Mouse (Mus musculus): ENCODE results near the gene Uncx.

Gene Uncx

DNA sequence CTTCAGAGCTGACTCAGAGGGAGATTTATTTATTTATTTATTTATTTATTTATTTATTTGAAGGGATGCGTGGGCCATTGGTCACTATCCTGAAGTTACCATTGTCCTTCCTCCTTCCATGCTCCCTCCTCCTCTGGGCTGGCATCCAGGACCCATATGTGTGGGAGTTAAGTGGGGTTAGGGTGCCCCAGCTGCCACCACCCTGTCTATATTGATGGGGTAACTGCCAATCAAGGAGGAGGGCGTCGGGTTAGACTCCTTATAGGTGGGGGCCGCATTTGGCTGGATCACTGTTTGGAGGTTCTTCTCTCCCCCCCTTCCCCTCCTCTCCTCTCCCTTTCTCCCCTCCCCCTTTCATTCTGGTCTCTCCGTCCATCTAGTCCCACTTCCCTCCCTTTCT is 738 bp upstream of the Uncx start:
- DNase-seq (ENCODE audit: low spot score) = no peak

DNA sequence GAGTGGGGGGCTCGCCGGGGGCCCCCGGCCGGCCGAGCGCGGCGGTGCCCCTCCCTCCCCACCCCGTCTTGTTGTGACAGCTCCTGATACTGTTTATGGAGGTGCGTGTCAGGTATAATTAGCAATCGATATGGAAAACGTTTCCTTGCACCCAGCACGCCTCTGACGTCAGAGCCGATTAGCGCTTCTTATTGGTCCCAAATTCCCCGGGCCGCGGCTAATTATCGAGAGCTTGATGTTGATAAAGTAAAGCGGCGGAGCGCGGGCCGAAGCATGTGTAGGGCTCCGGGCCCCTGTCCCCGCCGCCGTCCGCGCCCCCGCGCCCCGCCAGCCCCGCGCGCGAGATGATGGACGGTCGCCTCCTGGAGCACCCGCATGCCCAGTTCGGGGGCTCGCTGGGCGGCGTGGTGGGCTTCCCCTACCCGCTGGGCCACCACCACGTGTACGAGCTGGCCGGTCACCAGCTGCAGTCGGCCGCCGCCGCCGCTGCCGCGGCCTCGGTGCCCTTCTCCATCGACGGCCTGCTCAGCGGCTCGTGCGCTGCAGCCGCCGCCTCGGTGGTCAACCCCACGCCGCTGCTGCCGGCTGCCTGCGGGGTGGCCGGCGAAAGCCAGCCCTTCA is 466 bp downstream of the Uncx start:
- DNase-seq (ENCODE audit: low spot score) = no peak

DNA sequence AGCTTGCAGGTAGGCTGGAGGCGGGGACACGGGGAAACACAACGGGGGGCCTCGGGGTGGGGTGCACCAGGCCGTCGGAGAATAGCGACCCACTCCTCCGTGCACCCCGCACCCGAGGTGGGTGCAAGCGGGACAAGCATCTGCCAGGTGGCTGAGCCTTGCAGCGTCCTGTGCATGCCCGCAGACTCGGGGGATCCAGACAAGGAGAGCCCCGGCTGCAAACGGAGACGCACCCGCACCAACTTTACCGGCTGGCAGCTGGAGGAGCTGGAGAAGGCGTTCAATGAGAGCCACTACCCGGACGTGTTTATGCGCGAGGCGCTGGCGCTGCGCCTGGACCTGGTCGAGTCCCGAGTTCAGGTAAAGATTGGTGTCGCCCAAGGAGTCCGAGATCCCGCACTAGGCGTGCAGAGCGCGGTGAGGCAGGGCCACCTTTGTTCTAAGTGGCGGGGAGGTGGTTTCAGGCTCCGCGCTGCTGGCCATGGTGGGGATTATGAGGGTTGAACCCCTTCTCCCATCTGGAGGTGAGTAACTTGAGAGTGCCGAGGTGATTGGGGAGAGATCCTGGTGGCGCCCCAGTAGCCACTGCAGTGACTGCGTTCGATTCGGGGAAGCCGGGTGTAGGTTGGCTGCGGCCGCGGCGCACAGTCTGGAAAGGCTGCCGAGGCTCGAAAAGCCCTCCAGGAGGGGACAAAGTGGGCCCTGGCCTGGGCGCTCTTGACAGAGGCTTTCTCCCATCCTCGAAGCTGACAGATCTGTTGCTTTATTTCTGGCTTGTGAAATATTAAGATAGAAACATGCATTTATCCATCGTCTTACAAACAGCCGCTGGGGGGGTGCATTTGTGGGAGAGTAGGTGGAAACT is 1.2 kb downstream of the Uncx start:
- DNase-seq (ENCODE audit: low spot score) = no peak

DNA sequence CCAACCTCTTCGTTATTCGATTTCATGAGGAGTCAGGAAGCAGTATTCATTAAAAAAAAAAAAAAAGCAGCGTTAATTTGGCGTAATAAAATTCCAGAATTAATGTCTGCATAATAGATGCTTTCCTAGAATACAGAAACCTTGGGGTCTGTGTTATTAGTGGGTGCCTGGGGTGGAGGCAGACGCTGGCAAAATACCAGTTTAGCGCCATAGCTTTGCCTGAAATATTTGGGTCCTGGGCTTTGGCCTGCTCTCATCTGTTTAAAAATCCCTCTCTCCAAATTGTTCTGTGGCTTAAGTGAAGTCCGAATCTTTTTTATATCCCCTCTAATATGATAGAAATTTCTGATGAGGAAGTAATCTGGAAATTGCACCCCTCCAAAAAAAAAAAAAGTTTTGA is 1.9 kb downstream of the Uncx start:
- no peak for DNase-seq (ENCODE audit: low spot score)

DNA sequence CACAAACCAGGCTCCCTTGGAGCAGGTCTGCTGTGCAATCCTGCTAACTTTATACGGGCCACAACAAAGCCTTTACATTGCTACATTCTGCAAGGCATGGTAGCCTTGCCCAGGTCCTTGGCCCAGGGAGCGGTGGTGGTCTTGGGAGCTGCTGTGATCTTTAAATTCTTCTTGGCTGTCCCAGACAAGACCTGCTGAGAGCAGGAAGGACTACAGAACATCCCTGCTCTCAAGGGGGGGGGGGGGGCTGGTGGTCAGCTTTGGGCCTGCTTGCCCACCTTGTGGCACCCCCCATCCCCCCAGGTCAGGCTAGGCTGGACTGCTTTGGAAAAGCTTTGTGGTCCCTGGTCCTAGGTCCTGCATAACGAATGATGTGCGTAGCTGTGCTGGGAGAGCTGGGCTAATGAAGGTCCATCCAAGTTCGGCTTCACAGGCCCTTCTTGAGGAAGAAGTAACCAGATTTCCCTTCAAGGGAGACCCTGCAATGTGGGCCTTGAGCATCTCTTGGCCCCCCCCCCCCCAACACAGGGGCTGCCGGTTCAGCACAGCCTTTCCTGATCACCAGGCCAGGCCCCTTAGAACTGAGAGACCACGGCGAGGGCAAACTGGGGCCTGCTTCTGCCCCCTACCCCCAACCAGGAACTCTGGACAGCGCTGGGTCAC is 2.5 kb downstream of the Uncx start:
- no peak for DNase-seq (ENCODE audit: low spot score)

DNA sequence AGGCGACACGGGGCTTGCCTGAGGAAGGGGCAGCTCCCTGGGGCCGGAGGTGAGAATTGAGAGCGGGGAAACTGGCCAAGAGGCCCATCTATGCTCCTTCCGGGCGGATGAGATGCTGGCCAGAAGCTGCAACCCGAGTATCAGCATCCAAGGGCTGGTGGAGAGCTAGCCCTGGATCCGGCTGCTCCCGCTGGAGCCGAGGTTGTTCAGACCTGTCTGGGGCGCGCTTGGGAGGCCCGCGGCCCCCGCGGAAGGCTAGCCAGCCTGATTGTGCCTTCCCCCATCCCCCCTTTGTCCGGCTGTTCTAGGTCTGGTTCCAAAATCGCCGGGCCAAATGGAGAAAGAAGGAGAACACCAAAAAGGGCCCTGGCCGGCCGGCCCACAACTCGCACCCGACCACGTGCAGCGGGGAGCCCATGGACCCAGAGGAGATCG is 3.1 kb downstream of the Uncx start:
- DNase-seq (ENCODE audit: low spot score) = no peak

DNA sequence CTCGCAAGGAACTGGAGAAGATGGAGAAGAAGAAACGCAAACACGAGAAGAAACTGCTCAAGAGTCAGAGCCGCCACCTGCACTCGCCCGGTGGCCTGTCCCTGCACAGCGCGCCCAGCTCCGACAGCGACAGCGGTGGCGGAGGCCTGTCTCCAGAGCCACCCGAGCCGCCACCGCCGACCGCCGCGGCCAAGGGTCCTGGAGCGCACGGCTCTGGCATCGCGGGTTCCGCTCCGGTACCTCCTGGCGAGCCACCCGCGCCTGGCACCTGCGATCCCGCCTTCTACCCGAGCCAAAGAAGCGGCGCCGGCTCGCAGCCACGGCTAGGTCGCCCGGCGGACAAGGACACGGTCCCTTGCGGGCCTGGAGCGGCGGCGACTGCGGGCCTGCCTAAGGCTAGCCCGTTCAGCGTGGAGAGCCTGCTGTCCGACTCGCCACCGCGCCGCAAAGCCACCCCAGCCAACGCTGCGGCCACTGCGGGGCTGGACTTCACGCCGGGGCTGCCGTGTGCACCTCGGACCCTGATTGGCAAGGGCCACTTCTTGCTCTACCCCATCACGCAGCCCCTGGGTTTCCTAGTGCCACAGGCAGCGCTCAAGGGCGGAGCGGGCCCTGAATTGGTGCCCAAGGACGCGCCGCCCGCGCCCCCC is 3.6 kb downstream of the Uncx start:
- DNase-seq (ENCODE audit: low spot score) = no peak

DNA sequence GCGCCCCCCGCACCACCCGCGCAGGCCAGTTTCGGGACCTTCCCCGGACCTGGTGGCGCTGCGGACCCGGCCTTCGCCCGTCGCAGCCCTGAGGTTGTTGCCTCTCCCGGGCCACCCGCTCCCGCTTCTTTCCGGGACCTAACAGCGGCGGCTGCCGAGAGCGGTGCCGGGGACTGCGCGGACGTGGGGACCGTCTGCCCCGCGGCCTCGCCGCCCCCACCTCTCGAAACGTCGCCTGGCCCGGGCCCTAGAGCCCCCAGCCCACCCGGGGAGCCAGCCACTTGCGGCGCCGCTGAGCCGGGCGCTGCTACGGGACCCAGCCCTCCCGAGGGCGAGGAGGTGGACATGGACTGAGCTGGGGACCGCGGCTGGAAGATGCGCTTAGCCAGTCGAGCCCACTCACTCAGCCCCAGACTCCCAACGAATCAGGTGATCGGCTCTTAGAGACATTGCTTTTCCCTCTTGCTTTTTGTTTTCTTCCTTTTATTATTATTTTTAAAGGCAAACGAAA is 4.2 kb downstream of the Uncx start:
- no peak for DNase-seq (ENCODE audit: low spot score)

DNA sequence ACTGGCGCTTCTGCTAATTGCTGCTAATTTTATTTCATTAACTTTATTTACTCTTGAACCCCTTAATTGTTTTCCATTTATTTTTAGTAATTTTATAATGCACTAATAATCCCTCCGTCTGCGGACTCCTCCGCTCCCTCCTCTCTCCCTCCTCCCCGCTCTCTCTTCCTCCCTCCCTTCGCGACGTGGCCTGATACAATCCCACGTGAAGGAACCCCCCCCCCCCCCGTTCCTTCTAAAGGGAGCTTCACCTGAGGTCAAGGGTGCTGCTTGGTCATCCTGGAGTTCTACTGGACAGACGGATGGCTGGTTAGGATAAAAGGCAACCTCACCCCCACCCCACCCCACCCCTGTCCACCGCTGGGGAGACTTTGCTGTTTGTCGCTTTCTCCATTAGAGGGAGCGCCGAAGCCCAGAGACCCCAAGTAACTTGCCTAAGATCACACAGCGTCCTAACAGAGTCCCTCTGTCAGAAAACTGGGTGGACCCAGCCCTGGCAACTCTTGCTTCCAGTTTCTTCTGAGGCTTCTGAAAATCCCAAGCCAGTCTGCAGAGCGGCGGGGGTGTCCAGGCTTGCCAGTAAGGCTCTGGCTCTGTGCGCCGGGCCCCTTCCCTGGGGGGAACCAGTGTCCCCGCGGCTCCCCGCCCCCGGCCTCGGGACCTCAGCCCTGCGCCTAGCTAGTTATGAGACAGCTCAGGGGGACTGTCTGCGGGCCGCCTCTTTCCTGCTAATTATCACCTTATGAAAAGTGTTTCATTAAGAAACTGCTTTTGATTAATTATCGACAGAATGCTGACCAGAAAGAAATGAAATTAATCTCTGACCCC is 10.4 kb downstream of the Uncx start:
- no peak for DNase-seq (ENCODE audit: low spot score)

DNA sequence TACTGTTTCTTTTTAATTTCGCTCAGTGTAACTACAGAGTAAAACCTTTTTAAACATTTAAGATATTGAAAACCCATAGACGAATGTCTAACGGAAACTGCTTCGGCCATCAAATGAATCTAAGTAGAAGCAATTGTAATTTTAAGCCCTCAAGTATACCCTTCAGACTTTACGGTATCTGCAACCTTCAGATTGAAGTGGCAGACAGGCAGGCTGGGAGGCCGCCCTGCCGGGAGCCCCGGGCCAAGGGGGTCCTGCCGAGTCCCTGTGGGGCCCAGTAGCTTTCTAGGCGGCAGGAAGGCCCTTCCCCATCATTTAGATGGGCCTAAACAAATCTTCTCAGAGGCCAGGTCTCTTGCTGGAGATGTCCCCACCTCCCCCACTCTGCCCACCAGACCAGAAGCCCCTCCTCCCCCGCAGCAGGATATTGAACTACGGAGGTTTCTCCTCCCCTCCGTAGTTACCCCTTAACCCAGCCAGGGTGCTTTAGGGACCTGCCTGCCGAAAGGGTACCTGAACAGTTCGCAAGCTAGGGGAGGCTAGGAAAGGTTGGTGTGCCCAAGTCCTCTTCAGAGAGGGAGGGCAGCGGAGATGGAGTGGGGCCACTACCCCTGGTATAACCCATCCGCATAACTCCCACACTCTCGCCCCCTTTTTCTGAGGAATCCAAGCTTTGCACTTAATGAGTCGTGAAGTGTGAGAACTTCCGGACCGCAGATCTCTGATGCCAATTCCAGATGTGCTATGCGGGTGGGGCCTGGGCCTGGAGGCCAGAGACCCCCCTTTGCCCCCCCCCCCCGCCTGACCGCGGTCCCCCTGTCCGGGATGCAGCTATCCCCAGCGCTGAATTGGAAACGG is 11.4 kb downstream of the Uncx start:
- no peak for DNase-seq (ENCODE audit: low spot score)

DNA sequence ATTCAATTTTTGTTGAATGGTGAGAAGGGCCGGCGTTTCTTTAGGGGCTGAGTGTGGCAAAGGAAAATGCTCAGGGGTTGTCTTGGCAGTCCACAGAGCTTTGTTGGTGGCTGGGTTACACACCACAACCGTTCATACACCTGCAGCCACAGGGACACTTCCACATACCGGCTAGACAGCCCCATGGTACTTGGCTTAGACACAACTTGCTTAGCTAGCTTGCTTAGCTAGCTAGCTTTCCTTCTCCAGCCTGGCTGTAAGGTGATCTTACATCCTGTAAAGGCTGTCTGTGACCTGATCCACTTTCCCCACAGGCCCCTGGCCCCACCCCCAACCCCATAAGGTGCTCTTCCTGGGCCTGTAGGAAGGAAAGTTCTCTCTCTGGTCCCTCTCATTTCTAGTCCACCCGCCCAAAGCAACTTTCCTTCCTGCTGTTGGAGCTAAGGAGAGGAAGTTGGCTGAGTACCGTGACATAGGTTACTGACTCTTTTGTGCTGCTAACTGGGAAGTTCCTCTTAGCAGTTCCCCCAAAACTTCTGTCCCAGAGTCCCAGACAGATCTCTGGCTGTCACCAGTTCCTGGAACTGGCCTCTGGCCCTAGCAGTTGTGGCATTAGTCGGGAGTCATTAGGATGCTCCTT is 12.3 kb downstream of the Uncx start:
- DNase-seq (ENCODE audit: low spot score) = no peak

DNA sequence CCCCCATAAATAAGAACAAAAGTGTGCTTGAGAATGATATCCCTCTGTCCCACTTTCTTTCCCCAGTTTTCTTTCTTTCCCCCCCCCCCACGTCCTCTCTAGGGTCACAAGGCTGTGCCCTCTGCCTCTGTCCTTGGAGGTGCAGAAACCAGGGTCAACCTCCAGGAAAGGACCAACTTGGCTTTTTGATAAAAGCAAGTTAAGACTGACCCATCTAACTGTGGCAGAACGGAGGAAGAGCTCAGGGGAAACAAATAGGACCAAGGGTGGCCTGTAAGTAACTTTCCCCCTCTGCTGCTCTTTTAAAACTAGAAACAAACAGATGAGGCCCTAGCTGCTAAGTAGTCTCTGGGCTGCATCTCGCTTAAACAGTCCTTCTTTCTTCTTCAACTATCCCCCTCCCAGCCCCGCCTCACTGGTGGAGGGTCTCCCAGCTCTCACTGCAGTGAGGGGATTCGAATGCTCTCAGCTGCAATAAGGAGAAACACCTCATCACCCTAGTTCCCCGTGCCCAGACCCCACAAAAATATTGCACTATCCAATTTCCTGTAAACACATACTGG is 12.9 kb downstream of the Uncx start:
- no peak for DNase-seq (ENCODE audit: low spot score)

DNA sequence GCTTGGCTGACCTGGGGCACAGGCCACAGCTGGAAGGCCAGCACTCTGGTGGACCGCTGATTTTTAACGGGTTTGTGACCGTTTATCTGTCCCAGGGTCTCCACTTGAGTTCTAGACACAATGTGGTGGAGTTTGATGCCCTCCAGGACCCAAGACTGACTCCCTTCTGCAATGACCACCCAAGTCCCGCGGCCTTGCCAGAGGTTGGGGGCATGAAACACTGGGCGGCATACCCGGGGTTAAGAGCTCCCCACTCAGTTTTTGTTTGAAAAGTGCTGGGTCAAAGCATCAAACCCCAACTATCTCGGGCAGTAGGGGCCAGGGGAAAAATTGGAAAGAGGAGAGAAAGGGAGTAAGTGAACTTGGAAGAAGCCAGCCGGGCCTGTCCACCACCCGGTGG is 13.8 kb downstream of the Uncx start:
- no peak for DNase-seq (ENCODE audit: low spot score)

DNA sequence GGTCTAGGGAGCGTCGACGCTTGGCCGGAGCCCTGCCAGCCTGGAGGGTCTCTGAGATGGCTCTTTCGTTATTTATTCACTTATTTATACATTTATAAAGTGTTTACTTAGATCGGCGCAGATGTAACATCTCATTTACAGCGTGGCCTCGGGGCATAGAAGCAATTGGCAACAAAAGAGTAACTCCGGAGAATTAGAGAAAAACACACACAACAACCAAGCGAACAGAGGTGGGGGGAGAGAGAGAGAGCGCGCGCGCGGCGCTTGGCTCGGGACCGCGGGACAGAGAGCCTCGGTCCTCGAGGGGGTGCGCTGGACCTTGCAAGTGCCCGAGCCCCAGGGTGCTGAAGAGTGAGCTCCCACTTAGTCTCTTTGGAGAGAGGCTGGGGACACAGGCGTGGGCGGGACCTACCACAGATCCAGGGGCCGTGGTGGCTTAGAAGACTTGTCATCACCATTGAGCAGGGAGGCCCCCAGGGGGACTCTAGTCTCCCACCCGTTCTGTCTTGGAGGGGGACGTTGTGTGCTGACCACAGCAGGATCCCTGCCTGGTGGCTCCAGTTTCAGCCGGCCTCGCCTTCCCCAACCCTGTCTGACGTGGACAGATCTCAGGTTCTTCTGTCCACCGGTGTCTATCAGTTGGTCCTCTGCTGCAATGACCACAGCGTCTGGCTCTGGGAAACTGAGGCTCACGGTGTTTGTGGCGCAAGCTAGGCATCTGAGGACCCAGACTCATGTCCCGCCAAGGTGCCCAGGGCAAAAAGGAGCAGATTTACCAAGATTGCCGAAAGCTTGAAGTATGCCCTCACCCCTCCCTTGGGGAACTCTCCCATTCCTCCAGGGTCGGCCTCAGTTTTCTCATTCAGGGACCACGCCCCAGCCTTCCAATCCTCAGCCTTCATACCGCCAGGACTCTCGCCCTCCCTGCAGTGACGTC is 14.5 kb downstream of the Uncx start:
- DNase-seq (ENCODE audit: low spot score) = no peak

DNA sequence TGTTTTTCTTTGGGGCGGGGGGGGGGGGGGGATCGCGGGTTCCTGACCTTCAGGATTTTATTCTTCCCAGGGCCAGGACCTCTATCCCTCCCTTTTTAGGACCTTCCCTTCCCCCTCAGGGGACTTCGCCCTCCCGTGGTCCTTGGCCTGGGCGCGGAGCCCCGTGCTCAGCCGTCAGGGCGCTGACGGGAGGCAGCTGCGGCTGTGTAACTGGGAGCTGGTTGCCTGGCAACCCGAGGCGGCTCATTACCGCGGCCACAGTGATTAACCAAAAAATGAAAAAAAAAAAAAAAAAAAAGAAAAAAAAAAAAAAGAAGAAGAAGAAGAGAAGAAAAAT is 15.1 kb downstream of the Uncx start:
- DNase-seq (ENCODE audit: low spot score) = no peak

DNA sequence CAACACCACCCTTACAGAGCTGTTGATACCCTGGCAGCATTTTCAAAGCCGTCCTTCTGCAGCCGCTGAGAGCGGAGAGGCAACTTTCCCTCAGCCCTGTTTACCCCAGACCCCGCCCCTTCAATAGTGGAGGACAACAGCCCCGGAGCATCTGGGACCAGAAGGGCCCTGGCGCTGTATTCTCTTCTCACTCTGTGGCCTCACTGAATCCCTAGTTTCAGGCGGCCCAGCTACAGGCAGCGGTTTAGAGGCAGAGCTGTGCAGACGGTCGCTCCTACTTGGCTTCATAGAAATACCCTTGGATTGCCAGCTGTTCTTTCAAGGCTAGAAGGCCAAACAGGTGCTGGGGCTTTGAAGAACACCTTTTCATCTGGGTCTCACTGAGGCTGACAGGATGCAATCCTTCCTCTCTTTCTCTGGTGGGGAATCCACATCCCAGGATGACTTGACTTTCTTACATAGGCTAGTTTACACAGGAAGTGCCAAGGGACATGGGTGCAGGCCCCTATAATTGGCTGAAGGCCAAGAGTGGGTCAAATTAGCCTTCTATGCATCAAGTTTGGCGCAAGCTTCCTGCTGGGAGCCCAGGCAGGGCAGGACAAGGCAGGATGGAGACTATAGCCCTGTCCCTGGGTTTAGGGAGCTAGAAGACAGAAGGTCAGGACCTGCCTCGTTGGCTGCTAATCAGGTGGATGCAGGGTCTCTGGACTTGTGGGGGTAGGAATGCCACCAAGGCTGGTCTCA is 15.8 kb downstream of the Uncx start:
- DNase-seq (ENCODE audit: low spot score) = no peak

DNA sequence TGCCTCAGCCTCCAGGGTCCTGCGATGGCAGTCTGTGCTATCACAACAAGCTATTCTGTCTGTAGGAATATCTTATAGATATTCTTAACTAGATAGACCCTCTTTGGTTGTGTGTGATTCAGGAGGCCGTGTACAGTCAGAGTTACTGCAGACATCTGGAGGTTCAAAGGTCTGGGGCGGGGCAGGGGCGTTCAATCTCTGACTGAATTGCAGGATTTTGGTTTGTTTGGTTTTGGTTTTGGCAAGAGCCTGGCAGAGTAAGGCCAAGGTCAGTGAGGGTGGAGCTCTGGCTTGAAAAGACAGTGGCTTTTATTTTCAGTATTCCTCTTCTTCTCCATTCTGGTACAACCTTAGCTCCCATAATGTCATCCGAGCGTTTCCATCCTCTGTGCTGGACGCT is 16.5 kb downstream of the Uncx start:
- DNase-seq (ENCODE audit: low spot score) = no peak

DNA sequence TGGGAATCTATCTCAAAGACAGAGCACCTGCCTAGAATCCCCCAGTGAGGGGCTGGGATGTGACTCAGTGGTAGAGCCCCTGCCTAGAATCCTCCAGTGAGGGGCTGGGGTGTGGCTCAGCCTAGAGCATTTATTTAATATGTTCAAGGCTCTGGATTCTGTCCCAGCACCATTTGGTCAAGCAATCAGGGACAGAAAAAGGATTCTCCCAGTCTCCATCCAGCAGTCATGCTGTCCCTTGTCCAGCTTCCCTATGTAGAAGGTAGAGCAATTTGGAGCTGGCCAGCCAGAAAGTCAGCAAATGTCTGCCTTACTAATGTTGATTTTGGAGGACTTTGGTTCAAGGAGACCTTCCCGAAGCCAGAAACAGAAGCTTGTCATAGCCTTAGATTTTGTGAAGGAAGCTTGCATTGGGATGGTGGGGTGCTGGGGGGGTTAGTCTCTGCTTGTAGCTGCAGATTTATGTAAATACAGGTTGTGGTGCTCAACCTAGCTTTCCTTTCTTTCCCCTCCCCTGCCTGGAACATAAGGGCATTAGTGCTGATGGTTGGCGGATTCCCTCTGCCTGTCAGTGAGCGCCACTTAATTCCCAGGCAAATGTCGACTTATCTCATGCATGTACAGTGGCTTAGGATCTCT is 18.2 kb downstream of the Uncx start:
- DNase-seq (ENCODE audit: low spot score) = no peak

All from lung, postnatal 25 days (tissue).